Mouse (Mus musculus) olfactory bulb, adult 2 months (tissue): ENCODE measurements around the gene Hist1h2ab. TPM values are rescaled to one million over a fixed set of nuclear protein-coding genes. Genes with fewer than 3 reads are reported as not detected.
A peak's percentile ranks its signal among the peaks of the same experiment; 100 is the strongest.
"Not testable (repeated sequence)": the region's sequence is repeated elsewhere in the genome, so short reads cannot be mapped to it uniquely, and the experiment has no call there.

Source experiments
- H3K27ac ChIP-seq: fragments of 200-500 bp; 2 replicates; pipeline ENCODE4 v1.5.1; 2012; ENCODE audit warnings: low read depth, low read length; ENCODE audit not compliant: insufficient read depth
- H3K4me1 ChIP-seq: fragments of 200-500 bp; 2 replicates; pipeline ENCODE4 v1.6.1; 2012; ENCODE audit warnings: low read length; ENCODE audit not compliant: control insufficient read depth, insufficient read depth
- H3K4me3 ChIP-seq: fragments of 200-500 bp; 2 replicates; pipeline ENCODE4 v1.5.1; 2012; ENCODE audit warnings: mild to moderate bottlenecking, low read depth, low read length, moderate library complexity; ENCODE audit not compliant: insufficient read depth
- CTCF ChIP-seq: fragments of 200-500 bp; IDR thresholded peaks from 2 replicates; pipeline ENCODE4 v1.5.1; 2012; ENCODE audit warnings: low read depth, mild to moderate bottlenecking, low read length, moderate library complexity; ENCODE audit not compliant: insufficient read depth
- POLR2A ChIP-seq: fragments of 200-500 bp; IDR thresholded peaks from 2 replicates; pipeline ENCODE4 v1.6.1; 2012; ENCODE audit warnings: mild to moderate bottlenecking, low read depth, low read length, moderate library complexity; ENCODE audit not compliant: insufficient read depth
- WGBS: fragments of 180-500 bp; shearing (Covaris S2); methylation state at CpG from one replicate; pipeline ENCODE4 v1.1.7; 2018; 5-methylcytosine and 5-hydroxymethylcytosine counted together
- polyA plus RNA-seq: library from polyadenylated mRNA; stranded (reverse); fragments of >200 nt; gene quantifications from 2 replicates; pipeline ENCODE4 v1.2.4, GENCODE M21; 2012; ENCODE audit warnings: low replicate concordance; ENCODE audit not compliant: missing spikeins, insufficient read depth, insufficient read length

Gene Hist1h2ab
- polyA plus RNA-seq, 1 experiment: not detected

DNA sequence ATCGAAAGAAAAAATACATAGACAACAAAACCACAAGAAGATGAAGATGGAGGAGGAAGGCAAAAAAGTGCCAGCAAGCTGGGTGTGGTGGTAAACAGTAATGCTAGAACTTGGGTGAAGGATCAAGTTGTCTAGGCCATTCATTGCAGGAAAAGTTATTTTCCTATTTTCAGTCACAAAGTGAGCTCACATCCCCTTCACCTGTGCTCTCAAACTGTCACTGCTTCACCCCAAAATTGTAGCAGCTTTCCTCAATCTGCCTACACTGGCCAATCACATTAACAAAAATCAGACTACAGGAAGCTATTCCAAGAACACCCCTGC lies 9.0 kb downstream of the Hist1h2ab start:
- 83% methylated on average over 1 of the region's 1 CpGs for WGBS
- TF ChIP-seq CTCF (no peak), POLR2A (no peak)
- Histone ChIP-seq H3K4me3 (no peak overlapping the region), H3K4me1 (peaks cover 3% of the 10 kb centered on the region; the same call in 1 of the 2 replicates), H3K27ac (0 out of 2 replicates have a peak overlapping the region, but pooled peaks have one; percentile 18)

DNA sequence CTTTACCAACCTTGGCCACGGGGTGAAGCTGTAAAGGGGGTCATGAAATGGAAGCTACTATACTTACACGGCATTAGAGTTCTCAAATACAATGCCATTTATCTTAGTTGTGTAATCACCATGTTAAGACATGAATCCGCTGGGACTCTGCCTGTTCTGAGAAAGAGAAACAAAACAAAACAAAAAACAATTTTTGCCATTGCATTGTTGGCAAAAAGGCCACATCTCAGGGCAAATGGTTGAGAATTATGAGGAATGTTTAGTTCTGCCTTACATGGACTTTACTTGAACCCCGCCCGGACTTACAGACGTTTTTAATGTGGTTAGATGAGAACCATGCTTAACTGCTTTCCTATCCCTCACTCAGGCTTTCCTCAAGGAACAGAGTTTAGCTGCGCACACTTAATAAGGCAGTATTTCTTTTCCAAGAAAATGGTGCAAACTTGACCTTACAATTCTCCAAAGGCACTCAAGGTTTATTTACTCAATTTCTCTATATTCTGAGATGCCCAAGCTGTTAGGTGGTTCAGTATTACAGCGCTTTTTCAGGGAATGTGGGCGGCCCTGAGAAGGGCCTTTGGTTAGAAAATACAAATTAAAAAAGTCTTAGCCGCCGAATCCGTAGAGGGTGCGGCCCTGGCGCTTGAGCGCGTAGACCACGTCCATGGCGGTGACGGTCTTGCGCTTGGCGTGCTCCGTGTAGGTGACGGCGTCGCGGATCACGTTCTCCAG lies 9.5 kb downstream of the Hist1h2ab start:
- 1% methylated on average over 23 of the region's 27 CpGs for WGBS
- TF ChIP-seq POLR2A: no peak
- no peak for TF ChIP-seq CTCF
- Histone ChIP-seq H3K4me3 (peak overlapping the region; percentile 65), H3K27ac (peak overlapping the region; percentile 93), H3K4me1 (peaks cover 3% of the 10 kb centered on the region; the same call in 1 of the 2 replicates)

DNA sequence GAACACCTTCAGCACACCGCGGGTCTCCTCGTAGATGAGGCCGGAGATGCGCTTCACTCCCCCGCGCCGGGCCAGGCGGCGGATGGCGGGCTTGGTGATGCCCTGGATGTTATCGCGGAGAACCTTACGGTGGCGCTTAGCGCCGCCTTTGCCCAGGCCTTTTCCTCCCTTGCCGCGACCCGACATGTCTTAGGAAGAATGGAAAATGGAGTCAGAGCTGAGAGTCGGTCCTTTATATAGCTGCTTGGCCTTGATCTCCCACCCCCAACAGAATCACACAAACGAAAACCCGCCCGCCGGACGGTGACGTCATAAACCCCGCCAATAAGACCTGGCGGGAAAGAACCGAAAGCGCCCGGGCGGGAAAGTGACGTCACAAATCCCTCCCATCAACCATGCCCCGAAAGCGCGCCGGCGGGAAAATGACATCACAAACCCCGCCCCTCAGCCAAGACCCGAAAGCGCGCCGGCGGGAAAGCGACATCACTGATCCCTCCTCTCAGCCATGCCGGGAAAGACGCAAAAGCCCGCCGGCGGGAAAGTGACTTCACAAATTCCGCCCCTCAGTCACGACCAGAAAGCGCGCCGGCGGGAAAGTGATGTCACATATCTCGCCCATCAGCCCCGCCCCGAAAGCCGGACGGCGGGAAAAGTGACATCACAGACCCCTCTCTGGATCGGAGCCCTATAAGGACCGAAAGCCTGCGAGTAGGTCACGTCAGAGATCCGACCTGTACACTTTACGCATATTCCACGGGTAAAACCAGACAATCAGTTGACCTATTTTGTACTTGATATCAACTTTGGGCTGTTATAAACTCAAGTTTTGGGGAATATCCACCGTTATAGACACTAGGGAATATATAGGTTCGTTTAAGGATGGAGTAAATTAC lies 10.3 kb downstream of the Hist1h2ab start, which contains the start of gene Hist1h4a:
Gene Hist1h4a (minus strand): TSS at position 259 of the 893 bp plus-strand sequence.
- Histone ChIP-seq H3K27ac (peak within 1 kb of the TSS; percentile 93), H3K4me3 (peak within 1 kb of the TSS; percentile 65), H3K4me1 (peaks cover 3% of the 10 kb centered on the region; the same call in 1 of the 2 replicates)
- under 1% methylated on average over 67 of the region's 72 CpGs for WGBS
- TF ChIP-seq POLR2A (peak; percentile 90), CTCF (no peak)

GRCm38 (mm10) chr13:23761871-23762821 lies 11.2 kb downstream of the Hist1h2ab start, which contains the start of gene Hist1h3a:
Gene Hist1h3a (minus strand): TSS chr13:23762386.
- H3K4me1 ChIP-seq: not testable (repeated sequence)
- peak within 1 kb of the TSS; percentile 91 for H3K27ac ChIP-seq
- H3K4me3 ChIP-seq: peak within 1 kb of the TSS; percentile 65
- WGBS: under 1% methylated on average over 33 of the region's 52 CpGs
- peak; percentile 64 for TF ChIP-seq POLR2A

DNA sequence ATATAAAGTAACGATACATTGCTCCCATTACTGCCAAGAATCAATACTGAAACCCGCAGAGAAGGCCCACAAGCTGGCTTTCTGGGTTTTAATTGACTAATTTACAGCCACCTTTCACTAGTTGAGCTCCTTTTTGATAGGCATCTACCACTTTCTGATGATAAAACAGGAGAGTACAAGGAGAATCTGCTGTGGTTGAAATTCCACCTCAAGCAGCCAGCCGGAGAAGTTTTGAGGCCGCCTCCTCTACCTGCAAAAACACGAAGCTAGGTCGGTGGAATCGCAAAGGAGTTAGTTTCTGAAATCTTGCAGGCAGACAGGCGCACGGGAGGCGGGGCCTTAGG lies 12.3 kb downstream of the Hist1h2ab start:
- TF ChIP-seq CTCF (no peak), POLR2A (no peak)
- WGBS: under 1% methylated on average over 10 of the region's 10 CpGs
- H3K4me3 ChIP-seq: peak overlapping the region; percentile 53; the same call in 1 of the 2 replicates
- peaks cover 3% of the 10 kb centered on the region; the same call in 1 of the 2 replicates for H3K4me1 ChIP-seq
- peak overlapping the region; percentile 79 for H3K27ac ChIP-seq

- H3K27ac ChIP-seq: peak within 1 kb of the TSS; percentile 79
- WGBS: 2% methylated on average over 34 of the region's 34 CpGs
Measured at GRCm38 (mm10) chr13:23763586-23764323, 12.8 kb downstream of the Hist1h2ab start, which contains the start of gene Hist1h1a. Gene Hist1h1a (plus strand): TSS chr13:23763666.

GRCm38 (mm10) chr13:23764324-23765171 lies 13.6 kb downstream of the Hist1h2ab start:
- TF ChIP-seq POLR2A (no peak), CTCF (no peak)
- WGBS: 40% methylated on average over 12 of the region's 12 CpGs
- Histone ChIP-seq H3K27ac (0 out of 2 replicates have a peak overlapping the region, but pooled peaks have one; percentile 74), H3K4me1 (peaks cover 3% of the 10 kb centered on the region; the same call in 1 of the 2 replicates), H3K4me3 (peak overlapping the region; percentile 53)

More at GRCm38 (mm10) chr13:23763586-23764323, 12.8 kb downstream of the Hist1h2ab start, which contains the start of gene Hist1h1a:
- H3K4me1 ChIP-seq: peaks cover 3% of the 10 kb centered on the region; the same call in 1 of the 2 replicates
- peak within 1 kb of the TSS; percentile 53 for H3K4me3 ChIP-seq
- TF ChIP-seq CTCF (no peak), POLR2A (peak; percentile 77)
